Mouse (Mus musculus): Measurements from ENCODE around the gene Chmp1a.

Chmp1a gene

DNA sequence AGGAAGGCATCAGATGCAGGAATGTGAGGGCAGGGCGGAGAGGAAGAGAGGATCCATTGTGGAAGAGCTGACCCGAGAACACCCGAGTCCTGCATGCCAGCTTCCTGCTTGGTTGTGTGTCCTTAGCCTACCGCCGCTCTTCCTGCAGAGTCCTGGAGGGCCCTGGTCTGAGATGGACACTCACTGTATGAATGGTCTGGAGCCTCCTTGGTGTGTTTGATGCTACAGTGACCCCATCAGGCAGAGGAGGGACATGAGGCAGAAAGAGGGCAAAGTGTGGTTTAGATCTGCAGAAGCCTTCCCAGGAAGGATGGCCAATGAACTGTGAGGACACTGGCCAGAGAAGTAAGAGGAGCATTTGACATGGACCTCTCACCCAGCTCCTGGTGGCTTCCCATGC, 57.4 kb downstream of the Chmp1a start:
- ATAC-seq (ENCODE audit: low TSS enrichment), result no peak

Data from frontal cortex, adult (tissue).